Mouse (Mus musculus): ENCODE measurements around the gene Pkd1l2.

DNA sequence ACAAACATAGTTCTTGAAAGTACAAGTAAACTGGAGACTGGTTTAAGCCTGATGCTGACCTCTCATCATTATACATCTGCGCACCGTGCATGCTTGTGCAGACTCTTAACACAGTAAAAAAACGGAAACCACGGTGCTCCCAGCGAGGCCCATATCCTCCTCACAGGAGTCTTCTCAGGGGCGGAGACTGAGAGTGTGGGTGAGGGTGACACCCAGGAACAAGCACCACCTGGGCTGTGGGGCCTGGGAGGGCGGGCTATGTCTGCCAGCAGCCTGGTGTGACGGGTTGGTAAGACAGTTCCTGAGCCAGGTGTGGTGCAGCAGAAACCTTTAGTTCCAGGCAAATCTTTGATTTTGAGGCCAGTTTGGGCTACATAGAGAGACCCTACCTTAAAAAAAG lies 129.8 kb downstream of the Pkd1l2 start:
- TF ChIP-seq EP300 (IDR thresholded peaks at IDR 0.05; ENCODE audit: low read depth) (no peak), CTCF (IDR thresholded peaks at IDR 0.05; ENCODE audit: low read depth) (no peak)

Data from heart, postnatal 0 days (tissue).